Mouse (Mus musculus): Measurements from ENCODE around the gene I0C0044D17Rik. TPM values are rescaled to one million over a fixed set of nuclear protein-coding genes. Genes with fewer than 3 reads are reported as not detected.
"Not testable (repeated sequence)": the region's sequence is repeated elsewhere in the genome, so short reads cannot be mapped to it uniquely, and the experiment has no call there.

I0C0044D17Rik gene
- not detected for total RNA-seq (2021)
- long read RNA-seq, experiment 1: 0 reads
- long read RNA-seq, experiment 2: 0 reads

GRCm38 (mm10) chr4:98823740-98824139 lies at the start of gene I0C0044D17Rik:
Gene I0C0044D17Rik (minus strand): TSS chr4:98823840.
- not testable (repeated sequence) for DNase-seq (ENCODE audit: low spot score in 2 of 2); H3K27ac ChIP-seq; H3K4me3 ChIP-seq

DNA sequence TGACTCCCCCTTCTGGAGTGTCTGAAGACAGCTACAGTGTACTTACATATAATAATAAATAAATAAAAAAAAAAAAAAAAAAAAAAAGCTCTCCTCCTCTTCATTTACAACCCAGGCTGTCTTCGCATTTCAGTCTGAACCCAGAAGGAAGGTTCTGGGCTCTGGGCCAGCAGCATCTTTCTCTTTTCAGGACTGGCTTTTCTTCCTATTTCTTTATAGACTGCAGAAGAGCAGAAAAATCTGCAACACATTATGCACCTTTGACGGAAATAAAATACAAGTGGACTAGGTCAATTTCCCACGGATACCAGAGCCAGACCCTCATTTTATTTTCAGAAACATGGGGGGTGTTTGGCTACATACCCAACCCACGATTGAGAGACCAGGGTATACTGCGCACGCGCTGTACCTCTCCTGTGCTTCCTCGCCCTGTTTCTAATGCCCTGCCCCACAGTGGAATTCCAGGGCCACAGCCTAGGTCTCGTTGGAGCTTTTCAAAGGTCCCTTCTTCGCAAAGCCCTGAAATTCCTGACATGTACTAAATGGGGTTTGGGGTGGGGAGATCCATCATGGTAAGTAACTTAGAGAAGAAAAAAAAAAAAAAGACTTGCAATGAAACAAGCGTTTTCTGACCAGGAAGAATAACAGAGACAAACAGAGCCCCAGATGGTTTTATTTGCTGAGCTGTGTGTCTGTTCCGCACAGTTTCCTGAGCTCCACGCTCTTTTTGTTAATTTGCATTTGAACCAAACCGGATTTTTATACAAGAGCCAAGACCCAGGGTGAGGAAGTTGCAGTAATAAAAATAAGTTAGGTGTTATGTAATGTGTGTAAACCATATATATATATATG lies 42.0 kb upstream of the I0C0044D17Rik start:
- no peak for TF ChIP-seq CTCF (conservative IDR thresholded peaks at IDR 0.05)
- peak overlapping the region; percentile 11; the same call in 1 of the 2 replicates for H3K4me3 ChIP-seq
- peak; percentile 20 to 31 for DNase-seq (ENCODE audit: low spot score in 2 of 2)
- peak overlapping the region; percentile 71 for H3K27ac ChIP-seq

DNA sequence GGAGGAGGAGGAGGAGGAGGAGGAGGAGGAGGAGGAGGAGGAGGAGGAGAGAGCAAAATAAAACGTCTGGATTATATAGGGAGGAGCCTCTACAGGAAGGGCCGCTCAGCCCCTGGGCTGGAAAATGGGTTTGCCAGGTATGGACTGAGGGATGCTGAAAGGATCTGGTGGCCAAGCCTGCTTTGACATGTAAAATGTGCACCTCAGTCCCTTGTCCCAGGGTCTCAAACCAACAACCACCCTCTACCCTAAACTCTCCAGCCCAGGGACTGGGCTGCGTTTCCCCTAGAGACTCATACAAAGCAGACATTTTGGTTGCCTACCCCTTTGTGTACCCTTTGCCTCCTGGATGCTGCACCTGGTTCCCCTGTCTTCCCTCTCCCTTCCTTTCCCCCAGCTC lies 40.9 kb upstream of the I0C0044D17Rik start:
- DNase-seq (ENCODE audit: low spot score in 2 of 2): no peak
- no peak overlapping the region for H3K27ac ChIP-seq
- TF ChIP-seq CTCF (conservative IDR thresholded peaks at IDR 0.05): no peak
- H3K4me3 ChIP-seq: no peak overlapping the region

GRCm38 (mm10) chr4:98864094-98864493 lies 40.5 kb upstream of the I0C0044D17Rik start:
- Histone ChIP-seq H3K27ac (no peak overlapping the region), H3K4me3 (no peak overlapping the region)
- TF ChIP-seq CTCF (conservative IDR thresholded peaks at IDR 0.05): no peak
- no peak for DNase-seq (ENCODE audit: low spot score in 2 of 2)

- H3K27ac ChIP-seq: no peak overlapping the region
- TF ChIP-seq CTCF (conservative IDR thresholded peaks at IDR 0.05): no peak
- DNase-seq (ENCODE audit: low spot score in 2 of 2): no peak
- H3K4me3 ChIP-seq: no peak overlapping the region
These were observed 39.8 kb upstream of the I0C0044D17Rik start for GRCm38 (mm10) chr4:98863451-98863850.

DNA sequence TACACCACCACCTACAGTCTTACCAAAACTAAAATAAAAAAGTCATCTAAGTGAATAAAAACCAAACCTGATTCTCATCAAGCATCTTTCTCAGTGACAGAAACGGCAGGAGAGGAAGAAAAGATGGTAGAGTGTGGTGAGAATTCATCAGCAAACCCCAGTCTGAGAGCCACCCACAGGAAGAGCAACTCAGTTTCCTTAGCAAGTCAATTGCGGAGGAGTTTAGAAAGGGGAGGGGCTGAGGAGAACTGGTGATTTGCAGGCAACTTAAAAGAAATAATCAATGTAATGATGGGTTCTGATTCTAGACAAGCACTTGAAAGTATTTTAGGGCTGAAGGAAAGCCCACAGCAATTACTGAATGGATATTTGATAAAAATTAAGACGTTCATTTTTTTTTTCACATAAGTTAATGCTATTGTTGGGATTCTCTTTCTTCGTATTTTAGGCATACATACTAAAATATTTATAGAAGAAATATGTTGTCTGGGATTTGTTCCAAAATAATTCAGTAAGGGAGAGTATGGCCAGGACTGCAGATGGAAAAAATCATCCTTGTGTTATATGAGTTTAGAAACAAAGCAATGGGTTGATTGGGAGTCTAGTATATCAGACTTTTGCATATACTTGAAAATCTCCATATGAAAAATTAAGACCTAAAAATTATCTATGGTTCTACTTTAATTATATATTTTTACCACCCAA lies 34.7 kb upstream of the I0C0044D17Rik start:
- DNase-seq (ENCODE audit: low spot score in 2 of 2): no peak
- no peak overlapping the region for H3K4me3 ChIP-seq
- no peak overlapping the region for H3K27ac ChIP-seq
- no peak for TF ChIP-seq CTCF (conservative IDR thresholded peaks at IDR 0.05)

- TF ChIP-seq CTCF (conservative IDR thresholded peaks at IDR 0.05): no peak
- Histone ChIP-seq H3K27ac (no peak overlapping the region), H3K4me3 (no peak overlapping the region)
- no peak for DNase-seq (ENCODE audit: low spot score in 2 of 2)
These were observed 33.5 kb upstream of the I0C0044D17Rik start for GRCm38 (mm10) chr4:98857037-98857648.

- no peak for DNase-seq (ENCODE audit: low spot score in 2 of 2)
- no peak overlapping the region for H3K27ac ChIP-seq
- H3K4me3 ChIP-seq: no peak overlapping the region
- TF ChIP-seq CTCF (conservative IDR thresholded peaks at IDR 0.05): no peak
These were observed 30.3 kb upstream of the I0C0044D17Rik start for GRCm38 (mm10) chr4:98853926-98854325.

GRCm38 (mm10) chr4:98850485-98850884 lies 26.8 kb upstream of the I0C0044D17Rik start:
- not testable (repeated sequence) for H3K27ac ChIP-seq; H3K4me3 ChIP-seq; DNase-seq (ENCODE audit: low spot score in 2 of 2)

DNA sequence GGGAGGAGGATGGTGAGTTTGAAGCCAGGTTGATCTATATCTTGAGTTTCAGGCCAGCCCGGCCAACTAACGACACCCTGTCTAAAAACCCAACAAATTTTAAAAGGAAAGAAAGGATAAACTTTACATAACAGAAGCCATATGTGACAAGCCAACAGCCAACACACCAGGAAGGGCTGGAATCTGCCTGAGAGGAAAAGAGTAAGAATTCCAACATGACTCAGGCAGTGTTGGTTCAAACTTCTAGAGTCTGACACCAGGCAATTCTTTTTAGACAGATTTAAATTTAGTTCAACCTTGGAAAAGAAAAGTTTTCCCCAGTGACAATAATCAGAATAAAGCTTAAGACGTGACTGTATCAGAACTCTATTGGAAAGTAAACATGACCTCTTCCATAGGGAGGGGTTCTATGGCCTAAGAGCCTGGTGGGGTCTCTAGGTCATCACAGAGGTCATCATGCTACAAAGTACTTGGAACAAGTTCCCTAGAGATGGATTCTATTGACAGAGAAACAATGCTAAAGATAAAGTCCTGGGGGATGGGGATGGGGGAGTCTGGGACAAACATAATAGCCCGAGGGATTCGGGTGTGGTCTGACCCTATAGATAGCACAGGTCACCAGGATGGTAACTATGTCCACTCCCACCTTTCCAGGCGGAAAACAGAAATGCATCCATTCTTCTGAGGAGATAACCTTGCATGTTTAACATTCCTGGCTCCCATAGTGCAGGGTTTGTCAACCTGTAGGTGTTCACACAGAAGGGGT lies 23.7 kb upstream of the I0C0044D17Rik start:
- Histone ChIP-seq H3K4me3 (no peak overlapping the region), H3K27ac (no peak overlapping the region)
- DNase-seq (ENCODE audit: low spot score in 2 of 2): no peak
- TF ChIP-seq CTCF (conservative IDR thresholded peaks at IDR 0.05): no peak

DNA sequence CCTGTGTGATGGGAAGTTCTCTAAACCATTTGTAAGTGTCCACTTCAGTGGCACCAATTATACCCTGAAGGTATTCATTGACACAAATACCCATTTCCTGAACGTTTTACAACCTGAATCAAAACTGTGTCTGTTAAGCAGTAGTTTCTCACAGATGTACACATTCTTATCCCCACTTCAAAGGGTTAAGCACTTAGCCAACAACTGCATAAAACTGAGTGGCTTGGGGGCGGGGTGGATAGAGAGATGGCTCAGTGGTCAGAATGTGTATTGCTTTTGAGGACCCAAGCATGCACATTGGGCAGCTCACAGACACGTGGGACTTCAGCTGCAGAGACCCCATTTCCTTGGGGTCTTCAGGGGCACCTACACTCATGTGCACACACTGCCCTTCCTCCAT lies 22.8 kb upstream of the I0C0044D17Rik start:
- DNase-seq (ENCODE audit: low spot score in 2 of 2): no peak
- no peak for TF ChIP-seq CTCF (conservative IDR thresholded peaks at IDR 0.05)
- H3K4me3 ChIP-seq: no peak overlapping the region
- no peak overlapping the region for H3K27ac ChIP-seq

DNA sequence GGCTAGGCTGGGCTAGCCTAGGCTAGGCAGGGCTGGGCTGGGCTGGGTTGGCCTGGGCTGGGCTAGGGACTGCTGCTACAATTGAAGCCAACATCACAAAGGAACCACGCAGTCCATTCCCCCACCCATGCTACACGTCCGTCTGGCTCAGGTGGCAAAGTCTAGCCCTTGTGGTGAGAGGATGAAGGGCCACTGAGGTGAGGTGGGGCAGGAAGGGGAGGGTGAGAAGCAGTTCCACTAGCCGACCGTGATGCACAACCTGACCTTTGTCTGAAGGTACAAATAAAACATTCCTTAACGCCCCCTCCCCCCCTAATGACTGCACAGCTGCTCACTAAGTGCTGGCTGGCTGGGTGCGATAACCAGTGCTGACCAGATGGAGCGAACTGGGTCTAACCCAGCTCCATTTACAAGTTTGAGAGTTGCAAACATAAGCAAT lies 22.1 kb upstream of the I0C0044D17Rik start:
- no peak for DNase-seq (ENCODE audit: low spot score in 2 of 2)

More for the DNA sequence above, 22.1 kb upstream of the I0C0044D17Rik start:
- no peak overlapping the region for H3K27ac ChIP-seq
- no peak overlapping the region for H3K4me3 ChIP-seq
- no peak for TF ChIP-seq CTCF (conservative IDR thresholded peaks at IDR 0.05)

Data from layer of hippocampus, adult 2 months (tissue).